Mouse (Mus musculus): ENCODE results near the gene Srsf12. TPM values are rescaled to one million over a fixed set of nuclear protein-coding genes. Genes with fewer than 3 reads are reported as not detected.

The Srsf12 gene
- total RNA-seq, 2 experiments from 2014 or later, result not detected

GRCm38 (mm10) chr4:33248062-33248889, 39.5 kb downstream of the Srsf12 start:
- peak; percentile 98 for DNase-seq

GRCm38 (mm10) chr4:33248915-33249314, 40.1 kb downstream of the Srsf12 start:
- no peak for DNase-seq
- intact Hi-C loops (cut with DNase I), result loop anchor here (2.0 to 10.0 kb wide), 4 partner anchors 34 to 1284 kb away; partner anchors contain the start of genes Casp8ap2, Map3k7 and Ube2j1

More at GRCm38 (mm10) chr4:33248062-33248889, 39.5 kb downstream of the Srsf12 start:
- intact Hi-C loops (cut with DNase I), result loop anchor here (2.0 to 10.0 kb wide), 4 partner anchors 35 to 1283 kb away; partner anchors contain the start of genes Casp8ap2, Map3k7 and Ube2j1

- intact Hi-C loops (cut with DNase I), result loop anchor here (1.0 to 10.0 kb wide), 5 partner anchors 12 to 1285 kb away; partner anchors contain the start of genes Casp8ap2, Map3k7 and Ube2j1
- DNase-seq, result no peak
Measured at GRCm38 (mm10) chr4:33249716-33250230, 41.0 kb downstream of the Srsf12 start.

GRCm38 (mm10) chr4:33250867-33251266, 42.1 kb downstream of the Srsf12 start:
- intact Hi-C loops (cut with DNase I), result loop anchor here (1.0 kb wide), 1 partner anchor 10 kb away; no protein-coding TSS in a partner anchor
- DNase-seq, result no peak

GRCm38 (mm10) chr4:33254706-33255105, 45.9 kb downstream of the Srsf12 start:
- DNase-seq, result no peak
- intact Hi-C loops (cut with DNase I), result no loop called here

GRCm38 (mm10) chr4:33257263-33257964, 48.6 kb downstream of the Srsf12 start:
- intact Hi-C loops (cut with DNase I), result no loop called here
- no peak for DNase-seq

GRCm38 (mm10) chr4:33260311-33260710, 51.5 kb downstream of the Srsf12 start:
- intact Hi-C loops (cut with DNase I), result loop anchor here (2.0 kb wide), 1 partner anchor 14 kb away; no protein-coding TSS in a partner anchor

GRCm38 (mm10) chr4:33261311-33261753, 52.5 kb downstream of the Srsf12 start:
- intact Hi-C loops (cut with DNase I), result loop anchor here (1.0 to 2.0 kb wide), 2 partner anchors 11 to 15 kb away; no protein-coding TSS in a partner anchor
- DNase-seq, result peak; percentile 91 to 92

More at GRCm38 (mm10) chr4:33260311-33260710, 51.5 kb downstream of the Srsf12 start:
- no peak for DNase-seq

- DNase-seq, result no peak
- intact Hi-C loops (cut with DNase I), result no loop called here
Measured at GRCm38 (mm10) chr4:33262897-33263296, 54.1 kb downstream of the Srsf12 start.

- intact Hi-C loops (cut with DNase I), result loop anchor here (2.0 kb wide), 1 partner anchor 16 kb away; no protein-coding TSS in a partner anchor
- no peak for DNase-seq
Measured at GRCm38 (mm10) chr4:33264979-33265726, 56.4 kb downstream of the Srsf12 start.

- intact Hi-C loops (cut with DNase I), result no loop called here
- DNase-seq, result no peak
Measured at GRCm38 (mm10) chr4:33270386-33271314, 61.9 kb downstream of the Srsf12 start.

- intact Hi-C loops (cut with DNase I), result no loop called here
- DNase-seq, result no peak
Measured at GRCm38 (mm10) chr4:33273437-33273836, 64.6 kb downstream of the Srsf12 start.

GRCm38 (mm10) chr4:33281891-33282685, 73.3 kb downstream of the Srsf12 start:
- DNase-seq, result peak in 1 of 2 experiments; percentile 4
- intact Hi-C loops (cut with DNase I), result loop anchor here (2.0 kb wide), 2 partner anchors 17 to 33 kb away; no protein-coding TSS in a partner anchor

Other genes starting within 250 kb of the Srsf12 start
- gene Rragd, start 226.0 kb upstream of the Srsf12 start, total RNA-seq (2021), result 10 to 100 TPM; 89.1 to 92.1 TPM
- gene Ube2j1, start 177.6 kb upstream of the Srsf12 start, total RNA-seq (2021), result 10 to 100 TPM; 41.6 to 42.5 TPM
- 1 to 10 TPM; 1.1 to 1.9 TPM for gene Gabrr2, start 146.0 kb upstream of the Srsf12 start, total RNA-seq (2021)
- gene Gabrr1, start 76.5 kb upstream of the Srsf12 start, total RNA-seq (2021), result under 1 TPM; 0.33 to 0.42 TPM
- gene Pm20d2, start 19.3 kb upstream of the Srsf12 start, total RNA-seq (2021), result 10 to 100 TPM; 55.9 to 62.9 TPM
- gene Pnrc1, start 81.2 kb downstream of the Srsf12 start, total RNA-seq (2021), result 100 to 1,000 TPM; 153 to 155 TPM
- gene Rngtt, start 101.3 kb downstream of the Srsf12 start, total RNA-seq (2021), result 1 to 10 TPM; 9.5 to 10.0 TPM